Mouse (Mus musculus): ENCODE results near the gene Tmx2. TPM values are rescaled to one million over a fixed set of nuclear protein-coding genes. Genes with fewer than 3 reads are reported as not detected.
"Not testable (repeated sequence)": the region's sequence is repeated elsewhere in the genome, so short reads cannot be mapped to it uniquely, and the experiment has no call there.

Tmx2 gene
- polyA plus RNA-seq, 1 experiment = 454 TPM

DNA sequence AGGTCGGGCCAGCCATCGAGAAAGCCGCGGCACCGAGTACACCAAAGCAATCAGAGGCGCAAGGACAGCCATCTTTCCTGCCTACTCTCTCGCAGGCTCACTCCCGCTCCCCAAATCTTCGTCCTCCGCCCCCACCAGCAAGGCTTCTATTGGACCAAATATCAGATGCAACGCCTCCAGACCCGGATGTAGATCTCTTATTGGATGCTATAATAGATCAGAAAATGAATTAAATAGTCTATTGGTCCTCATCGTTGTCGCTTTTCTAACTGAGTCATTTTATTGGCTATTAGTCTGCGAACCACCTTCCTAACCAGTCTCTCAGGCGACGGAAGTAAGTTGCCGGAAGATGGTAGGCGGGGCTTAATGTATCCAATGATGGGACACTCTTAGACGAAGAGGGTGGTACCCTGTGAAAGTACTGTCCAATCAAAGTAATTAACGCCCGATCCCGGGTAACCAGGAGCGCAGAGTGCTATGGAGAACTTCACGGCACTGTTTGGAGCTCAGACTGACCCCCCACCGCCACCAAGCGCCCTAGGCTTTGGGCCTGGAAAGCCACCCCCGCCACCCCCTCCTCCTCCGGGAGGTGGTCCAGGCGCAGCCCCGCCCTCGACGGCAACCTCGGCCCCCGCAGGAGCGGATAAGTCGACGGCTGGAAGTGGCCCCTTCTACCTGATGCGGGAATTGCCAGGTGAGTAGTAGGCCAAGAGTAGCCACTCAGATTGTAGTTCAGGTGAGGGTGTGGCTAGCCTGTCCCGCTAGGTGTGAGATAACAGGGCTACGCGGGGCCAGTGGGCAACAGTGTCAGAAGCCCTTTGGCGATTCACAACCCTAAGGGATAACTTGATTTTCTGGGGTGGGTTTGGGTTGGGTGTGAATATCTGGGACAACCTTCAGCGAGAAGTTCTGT is 716 bp downstream of the Tmx2 start, which contains the start of the genes Gm28635 and Med19:
Gm28635 (minus strand) TSS at position 74 of the 913 bp plus-strand sequence.
Med19 (plus strand) TSS at position 435 of the 913 bp plus-strand sequence.
- peak; percentile 90 to 99 for DNase-seq
- H3K27me3 ChIP-seq (ENCODE audit: control insufficient read depth, insufficient read depth, low read length) = no peaks in the 10 kb centered on the region
- TF ChIP-seq POLR2A (IDR thresholded peaks at IDR 0.05; ENCODE audit: borderline replicate concordance, insufficient read depth, low read length) = peak; percentile 60; the same call in 1 of the 2 replicates
- TF ChIP-seq CTCF (IDR thresholded peaks at IDR 0.05; ENCODE audit: borderline replicate concordance, insufficient read depth, low read depth, low read length) = no peak
- H3K27ac ChIP-seq (ENCODE audit: insufficient read depth, low read length) = peak within 1 kb of the TSS; percentile 58; the same call in 1 of the 2 replicates
- WGBS = under 1% methylated on average over 44 of the region's 44 CpGs
- H3K4me3 ChIP-seq (replicated peaks; ENCODE audit: insufficient read depth, low read depth, low read length) = peak within 1 kb of the TSS; percentile 98
- peaks cover 12% of the 10 kb centered on the region; the same call in 1 of the 2 replicates for H3K4me1 ChIP-seq (ENCODE audit: control insufficient read depth, insufficient read depth, low read length)

DNA sequence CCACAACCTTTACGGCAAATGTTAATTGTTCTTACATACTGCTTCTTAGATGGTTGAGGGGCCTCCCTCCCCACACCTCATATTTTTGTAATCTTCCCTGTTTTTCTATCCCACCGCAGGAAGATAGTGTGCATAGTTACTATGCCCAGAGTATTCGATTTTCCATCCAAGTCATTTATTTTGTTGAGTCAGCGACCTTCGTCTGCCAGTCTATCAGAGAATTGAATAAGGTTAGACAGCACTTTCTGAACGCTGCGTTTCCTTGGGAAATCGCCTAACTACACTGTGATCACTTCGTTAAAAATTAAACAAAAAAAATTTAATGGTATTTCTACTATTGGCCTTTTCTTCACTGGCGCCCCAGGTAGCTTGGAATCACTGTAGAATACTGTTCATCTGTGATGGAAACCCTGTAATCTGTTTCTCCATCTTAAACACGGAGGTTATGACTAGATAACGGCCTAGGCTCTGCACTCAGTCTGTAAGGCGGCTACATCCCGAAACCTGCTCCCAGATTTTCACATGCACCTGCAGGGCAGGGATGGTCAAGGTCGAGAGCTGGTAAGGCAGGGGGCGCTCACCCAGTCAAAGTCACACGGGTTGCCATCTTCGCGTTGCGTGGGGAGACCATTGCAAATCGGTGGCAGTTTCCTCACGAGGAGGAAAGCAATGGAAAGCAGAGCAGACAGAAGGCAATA is 1.5 kb downstream of the Tmx2 start:
- Histone ChIP-seq H3K4me3 (replicated peaks; ENCODE audit: insufficient read depth, low read depth, low read length) (peak overlapping the region; percentile 60), H3K27me3 (ENCODE audit: control insufficient read depth, insufficient read depth, low read length) (no peaks in the 10 kb centered on the region), H3K27ac (ENCODE audit: insufficient read depth, low read length) (peak overlapping the region; percentile 58; the same call in 1 of the 2 replicates), H3K4me1 (ENCODE audit: control insufficient read depth, insufficient read depth, low read length) (peaks cover 12% of the 10 kb centered on the region; the same call in 1 of the 2 replicates)
- 6% methylated on average over 22 of the region's 22 CpGs for WGBS
- no peak for DNase-seq
- TF ChIP-seq CTCF (IDR thresholded peaks at IDR 0.05; ENCODE audit: borderline replicate concordance, insufficient read depth, low read depth, low read length) (peak; percentile 44; the same call in 1 of the 2 replicates), POLR2A (IDR thresholded peaks at IDR 0.05; ENCODE audit: borderline replicate concordance, insufficient read depth, low read length) (no peak)

DNA sequence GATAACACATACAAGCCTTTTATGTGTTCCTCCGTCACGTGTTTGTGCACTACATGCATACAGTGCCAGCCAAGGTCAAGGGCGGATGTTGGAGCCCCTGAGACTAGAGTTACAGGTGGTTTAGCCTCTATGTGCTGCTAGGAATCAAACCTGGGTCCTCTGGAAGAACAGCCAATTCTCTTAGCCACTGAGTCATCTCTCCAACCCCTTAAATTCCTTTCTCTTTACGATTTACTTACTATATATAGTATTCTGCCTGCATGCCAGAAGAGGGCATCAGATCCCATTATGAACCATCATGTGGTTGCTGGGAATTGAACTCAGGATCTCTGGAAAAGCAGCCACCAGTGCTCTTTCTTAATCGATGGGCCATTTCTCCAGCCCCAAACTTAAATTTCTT is 7.4 kb downstream of the Tmx2 start:
- H3K27me3 ChIP-seq (ENCODE audit: control insufficient read depth, insufficient read depth, low read length); H3K4me3 ChIP-seq (replicated peaks; ENCODE audit: insufficient read depth, low read depth, low read length); DNase-seq; H3K27ac ChIP-seq (ENCODE audit: insufficient read depth, low read length): not testable (repeated sequence)
- WGBS = 55% methylated on average over 4 of the region's 5 CpGs
- H3K4me1 ChIP-seq (ENCODE audit: control insufficient read depth, insufficient read depth, low read length) = peaks cover 12% of the 10 kb centered on the region; the same call in 1 of the 2 replicates

DNA sequence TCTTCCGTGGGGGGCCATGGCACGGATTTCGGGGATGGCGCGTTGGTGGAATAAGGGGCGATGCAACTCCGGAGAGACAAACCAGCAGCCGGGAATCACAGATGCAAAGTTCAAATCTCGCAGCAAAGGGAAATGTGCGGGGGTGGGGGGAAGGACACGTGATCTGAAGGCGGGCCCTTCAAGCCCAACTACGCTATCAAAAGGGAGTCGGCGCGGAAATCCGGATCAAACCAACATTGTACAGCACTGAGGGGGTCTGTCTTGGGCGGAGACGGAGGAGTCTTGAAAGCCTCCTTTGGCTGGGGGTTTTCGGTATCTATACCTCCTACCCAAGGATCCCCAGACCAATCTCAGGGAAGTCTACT is 8.4 kb downstream of the Tmx2 start, which contains the start of gene Selenoh:
Selenoh (minus strand) TSS at position 202 of the 365 bp plus-strand sequence.
- Histone ChIP-seq H3K27me3 (ENCODE audit: control insufficient read depth, insufficient read depth, low read length) (no peaks in the 10 kb centered on the region), H3K27ac (ENCODE audit: insufficient read depth, low read length) (peak within 1 kb of the TSS; percentile 35), H3K4me1 (ENCODE audit: control insufficient read depth, insufficient read depth, low read length) (peaks cover 2% of the 10 kb centered on the region; the same call in 1 of the 2 replicates), H3K4me3 (replicated peaks; ENCODE audit: insufficient read depth, low read depth, low read length) (peak within 1 kb of the TSS; percentile 90)
- TF ChIP-seq POLR2A (IDR thresholded peaks at IDR 0.05; ENCODE audit: borderline replicate concordance, insufficient read depth, low read length) (peak; percentile 41; the same call in 1 of the 2 replicates), CTCF (IDR thresholded peaks at IDR 0.05; ENCODE audit: borderline replicate concordance, insufficient read depth, low read depth, low read length) (no peak)
- WGBS = 1% methylated on average over 20 of the region's 20 CpGs
- DNase-seq = peak; percentile 79 to 81

DNA sequence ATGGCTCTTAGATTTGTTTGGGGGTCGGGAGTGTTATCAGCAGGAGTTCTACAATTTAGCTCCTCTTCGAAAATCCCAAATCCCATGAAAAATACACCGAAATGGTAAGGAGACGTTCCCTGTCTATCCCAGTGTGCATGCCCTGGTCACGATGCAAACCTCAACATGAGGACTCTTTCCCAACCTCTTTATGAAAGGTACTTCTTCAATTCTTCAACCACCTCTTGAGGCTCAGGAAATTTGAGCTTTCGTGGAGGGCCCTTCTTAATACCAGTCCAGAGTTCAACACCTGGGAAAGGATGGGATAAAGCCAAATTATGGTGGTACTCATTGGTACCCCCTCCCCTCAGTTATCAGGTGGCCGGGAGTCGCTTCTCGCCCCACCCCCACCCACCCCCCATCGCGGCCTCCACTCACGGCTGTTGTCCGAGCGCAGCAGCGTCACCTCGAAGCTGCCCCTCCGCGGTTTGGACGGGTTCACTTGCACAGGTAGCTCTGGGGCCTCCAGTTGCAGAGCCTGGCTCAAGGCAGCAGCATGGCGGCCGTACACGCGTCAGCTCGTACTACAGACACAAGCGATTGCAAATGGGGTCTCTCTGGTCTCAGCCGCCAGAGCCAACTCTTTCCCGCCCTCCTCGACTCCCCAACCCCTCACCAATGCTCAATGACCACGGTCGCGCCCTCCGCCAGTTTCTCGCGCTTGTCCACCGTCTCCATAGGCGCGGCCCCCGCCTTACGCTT is 8.9 kb downstream of the Tmx2 start:
- TF ChIP-seq CTCF (IDR thresholded peaks at IDR 0.05; ENCODE audit: borderline replicate concordance, insufficient read depth, low read depth, low read length) = no peak
- no peak for TF ChIP-seq POLR2A (IDR thresholded peaks at IDR 0.05; ENCODE audit: borderline replicate concordance, insufficient read depth, low read length)
- Histone ChIP-seq H3K4me3 (replicated peaks; ENCODE audit: insufficient read depth, low read depth, low read length) (peak overlapping the region; percentile 90), H3K4me1 (ENCODE audit: control insufficient read depth, insufficient read depth, low read length) (peaks cover 2% of the 10 kb centered on the region; the same call in 1 of the 2 replicates), H3K27me3 (ENCODE audit: control insufficient read depth, insufficient read depth, low read length) (no peaks in the 10 kb centered on the region), H3K27ac (ENCODE audit: insufficient read depth, low read length) (peak overlapping the region; percentile 35)
- peak in 1 of 2 experiments; percentile 59 for DNase-seq
- 1% methylated on average over 39 of the region's 39 CpGs for WGBS

DNA sequence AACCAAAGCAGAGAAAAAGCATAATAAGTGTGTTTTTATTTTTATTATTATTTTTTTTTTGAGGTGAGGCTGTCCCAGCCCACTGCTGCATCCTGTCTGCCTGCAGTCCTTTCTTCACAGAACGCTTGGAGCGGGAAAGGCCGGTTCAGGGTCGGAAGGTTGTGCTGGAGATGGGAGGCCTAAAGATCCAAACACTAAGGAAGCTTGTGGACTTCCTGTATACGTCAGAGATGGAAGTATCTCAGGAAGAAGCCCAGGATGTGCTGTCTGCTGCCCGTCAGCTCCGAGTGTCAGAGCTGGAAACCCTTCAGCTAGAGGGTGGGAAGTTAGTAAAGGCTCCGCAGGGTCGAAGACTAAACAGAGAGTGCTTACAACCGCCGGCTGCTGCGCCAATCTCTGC is 12.9 kb downstream of the Tmx2 start:
- WGBS = 72% methylated on average over 12 of the region's 12 CpGs
- Histone ChIP-seq H3K27me3 (ENCODE audit: control insufficient read depth, insufficient read depth, low read length) (no peaks in the 10 kb centered on the region), H3K4me3 (replicated peaks; ENCODE audit: insufficient read depth, low read depth, low read length) (no peak overlapping the region), H3K27ac (ENCODE audit: insufficient read depth, low read length) (no peak overlapping the region), H3K4me1 (ENCODE audit: control insufficient read depth, insufficient read depth, low read length) (peaks cover 2% of the 10 kb centered on the region; the same call in 1 of the 2 replicates)
- no peak for TF ChIP-seq CTCF (IDR thresholded peaks at IDR 0.05; ENCODE audit: borderline replicate concordance, insufficient read depth, low read depth, low read length)
- no peak for TF ChIP-seq POLR2A (IDR thresholded peaks at IDR 0.05; ENCODE audit: borderline replicate concordance, insufficient read depth, low read length)
- no peak for DNase-seq

DNA sequence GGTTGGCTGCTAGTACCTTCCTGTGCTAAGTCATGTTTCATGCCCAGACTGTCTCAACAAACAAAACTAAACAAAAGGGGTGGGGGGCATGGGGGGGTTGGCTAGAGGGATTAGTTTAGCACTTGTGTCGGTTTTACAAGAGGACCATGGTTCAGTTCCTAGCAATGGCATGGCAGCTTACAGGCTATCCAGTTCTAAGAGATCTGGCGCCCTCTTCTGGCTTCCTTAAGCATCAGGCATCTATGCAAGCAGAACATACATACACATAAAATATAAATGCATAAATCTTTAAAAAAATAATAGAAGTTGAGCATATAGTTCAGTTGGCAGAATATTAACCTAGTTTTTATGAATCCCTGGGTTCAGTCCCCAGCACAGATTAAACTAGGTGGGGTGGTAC is 16.1 kb downstream of the Tmx2 start:
- no peak for TF ChIP-seq CTCF (IDR thresholded peaks at IDR 0.05; ENCODE audit: borderline replicate concordance, insufficient read depth, low read depth, low read length)
- TF ChIP-seq POLR2A (IDR thresholded peaks at IDR 0.05; ENCODE audit: borderline replicate concordance, insufficient read depth, low read length) = no peak
- Histone ChIP-seq H3K4me1 (ENCODE audit: control insufficient read depth, insufficient read depth, low read length) (no peaks in the 10 kb centered on the region), H3K27me3 (ENCODE audit: control insufficient read depth, insufficient read depth, low read length) (no peaks in the 10 kb centered on the region), H3K4me3 (replicated peaks; ENCODE audit: insufficient read depth, low read depth, low read length) (no peak overlapping the region), H3K27ac (ENCODE audit: insufficient read depth, low read length) (no peak overlapping the region)
- WGBS = 19% methylated on average over 2 of the region's 2 CpGs
- DNase-seq = no peak

Data from cerebellum, adult 2 months (tissue).